Mouse (Mus musculus): ENCODE results near the gene Daam1. TPM values are rescaled to one million over a fixed set of nuclear protein-coding genes. Genes with fewer than 3 reads are reported as not detected.

Daam1 gene
- polyA plus RNA-seq, 1 experiment from 2014 or later = 11.0 TPM

DNA sequence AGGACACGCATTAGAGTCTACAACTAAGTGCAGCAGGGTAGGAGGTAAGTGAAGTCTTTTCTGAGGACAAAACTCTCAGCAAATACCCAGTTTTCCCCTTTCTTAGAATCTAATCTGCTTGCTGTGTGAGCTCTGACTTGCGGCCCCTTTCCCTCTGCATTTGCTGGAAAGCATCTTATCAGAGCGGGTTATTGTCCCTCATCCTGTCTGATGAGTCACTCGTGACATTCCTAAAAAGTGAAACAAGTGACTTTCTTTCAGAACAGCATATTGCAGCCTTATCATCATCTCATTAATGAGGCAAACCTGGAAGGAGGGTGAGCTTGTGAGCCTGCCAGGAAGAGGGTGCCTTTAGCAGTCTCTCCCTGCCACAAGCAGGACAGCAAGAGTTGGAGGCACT lies 68.7 kb downstream of the Daam1 start:
- no peak overlapping the region for H3K4me2 ChIP-seq (replicated peaks; ENCODE audit: low read depth, low read length)
- no peak for TF ChIP-seq CTCF (IDR thresholded peaks at IDR 0.05)
- TF ChIP-seq EP300 (IDR thresholded peaks at IDR 0.05) = no peak
- DNase-seq (ENCODE audit: low spot score) = no peak
- H3K36me3 ChIP-seq (ENCODE audit: insufficient read depth, low read length) = peaks cover 4% of the 10 kb centered on the region; the same call in 1 of the 2 replicates
- no peaks in the 10 kb centered on the region for H3K27me3 ChIP-seq (replicated peaks; ENCODE audit: insufficient read depth, low read length)
- no peaks in the 10 kb centered on the region for H3K4me1 ChIP-seq (ENCODE audit: insufficient read depth, low read depth, low read length)
- no peak overlapping the region for H3K9ac ChIP-seq (replicated peaks; ENCODE audit: low read depth)
- H3K4me3 ChIP-seq (ENCODE audit: low read depth, low read length) = no peak overlapping the region
- no peak overlapping the region for H3K27ac ChIP-seq (ENCODE audit: low read length)
- 67% methylated on average over 4 of the region's 4 CpGs for WGBS
- ATAC-seq = no peak
- H3K9me3 ChIP-seq (ENCODE audit: low read length) = no peaks in the 10 kb centered on the region

DNA sequence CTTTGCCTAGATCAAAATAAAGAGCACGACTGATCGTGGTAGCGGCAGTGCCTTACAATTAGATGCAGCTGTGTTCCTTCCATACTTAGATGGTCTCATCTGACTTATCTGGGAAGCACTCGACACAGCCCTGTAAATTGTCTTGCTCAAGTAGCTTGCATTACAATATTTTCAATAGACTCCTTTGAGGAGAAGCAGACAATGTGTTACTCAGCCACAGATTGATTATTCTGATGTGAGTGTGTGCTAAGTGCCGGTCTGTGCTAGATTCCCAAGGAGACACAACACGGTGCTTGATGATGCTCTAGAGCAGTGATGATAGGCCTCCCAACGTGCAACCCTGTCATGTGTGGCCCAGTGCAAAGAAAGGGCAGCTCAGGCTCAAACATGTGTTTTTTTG lies 70.3 kb downstream of the Daam1 start:
- WGBS = 78% methylated on average over 7 of the region's 7 CpGs
- Histone ChIP-seq H3K36me3 (ENCODE audit: insufficient read depth, low read length) (peaks cover 4% of the 10 kb centered on the region; the same call in 1 of the 2 replicates), H3K9ac (replicated peaks; ENCODE audit: low read depth) (no peak overlapping the region), H3K27me3 (replicated peaks; ENCODE audit: insufficient read depth, low read length) (no peaks in the 10 kb centered on the region), H3K4me1 (ENCODE audit: insufficient read depth, low read depth, low read length) (no peaks in the 10 kb centered on the region), H3K4me3 (ENCODE audit: low read depth, low read length) (no peak overlapping the region), H3K9me3 (ENCODE audit: low read length) (no peaks in the 10 kb centered on the region), H3K4me2 (replicated peaks; ENCODE audit: low read depth, low read length) (no peak overlapping the region), H3K27ac (ENCODE audit: low read length) (no peak overlapping the region)
- TF ChIP-seq CTCF (IDR thresholded peaks at IDR 0.05) = no peak
- TF ChIP-seq EP300 (IDR thresholded peaks at IDR 0.05) = no peak
- DNase-seq (ENCODE audit: low spot score) = no peak
- no peak for ATAC-seq

DNA sequence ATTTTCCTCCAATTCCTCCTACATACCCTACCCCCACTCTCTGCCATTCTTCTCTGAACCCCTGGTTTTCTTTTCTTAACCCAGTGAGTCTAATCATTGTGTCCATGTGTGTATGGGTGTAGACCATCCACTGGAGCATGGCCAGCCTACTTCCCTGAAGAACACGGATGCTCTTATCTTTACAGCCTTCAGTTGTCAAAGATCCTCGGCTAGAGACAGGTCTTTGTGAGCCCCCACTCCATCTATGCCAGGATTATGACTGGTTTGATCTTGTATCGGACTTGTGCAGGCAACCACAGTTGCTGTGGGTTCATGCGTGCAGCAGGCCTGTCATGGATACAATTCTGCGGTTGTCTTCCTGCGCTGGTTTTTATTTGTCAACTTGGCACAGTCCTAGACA lies 71.0 kb downstream of the Daam1 start:
- DNase-seq (ENCODE audit: low spot score) (no peak), ATAC-seq (no peak)
- no peak overlapping the region for H3K9ac ChIP-seq (replicated peaks; ENCODE audit: low read depth)
- peaks cover 4% of the 10 kb centered on the region; the same call in 1 of the 2 replicates for H3K36me3 ChIP-seq (ENCODE audit: insufficient read depth, low read length)
- no peak overlapping the region for H3K27ac ChIP-seq (ENCODE audit: low read length)
- WGBS = 91% methylated on average over 6 of the region's 6 CpGs
- TF ChIP-seq EP300 (IDR thresholded peaks at IDR 0.05) (no peak), CTCF (IDR thresholded peaks at IDR 0.05) (no peak)
- no peaks in the 10 kb centered on the region for H3K27me3 ChIP-seq (replicated peaks; ENCODE audit: insufficient read depth, low read length)
- peaks cover 5% of the 10 kb centered on the region; the same call in 1 of the 2 replicates for H3K4me1 ChIP-seq (ENCODE audit: insufficient read depth, low read depth, low read length)
- no peaks in the 10 kb centered on the region for H3K9me3 ChIP-seq (ENCODE audit: low read length)
- H3K4me2 ChIP-seq (replicated peaks; ENCODE audit: low read depth, low read length) = no peak overlapping the region
- H3K4me3 ChIP-seq (ENCODE audit: low read depth, low read length) = no peak overlapping the region

DNA sequence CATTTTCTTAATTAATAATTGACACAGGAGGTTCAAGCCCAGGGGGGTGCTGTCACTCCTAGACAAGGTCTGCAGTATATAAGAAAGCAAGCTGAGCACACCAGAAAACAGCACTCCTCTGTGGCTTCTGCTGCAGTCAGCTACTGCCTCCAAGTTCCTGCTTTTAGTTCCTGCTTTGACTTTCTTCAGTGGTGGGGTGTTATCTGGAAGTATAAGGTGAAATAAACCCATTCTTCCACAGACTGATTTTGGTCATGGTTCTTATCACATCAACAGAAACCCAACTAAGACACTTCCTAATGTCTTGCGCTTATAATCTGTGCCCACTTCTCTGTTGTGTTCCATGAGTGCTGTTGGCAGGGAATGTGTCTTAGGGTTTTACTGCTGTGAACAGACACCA lies 71.4 kb downstream of the Daam1 start:
- no peak overlapping the region for H3K4me3 ChIP-seq (ENCODE audit: low read depth, low read length)
- TF ChIP-seq CTCF (IDR thresholded peaks at IDR 0.05) (no peak), EP300 (IDR thresholded peaks at IDR 0.05) (no peak)
- H3K9me3 ChIP-seq (ENCODE audit: low read length) = no peaks in the 10 kb centered on the region
- WGBS = 97% methylated on average over 1 of the region's 1 CpGs
- no peaks in the 10 kb centered on the region for H3K27me3 ChIP-seq (replicated peaks; ENCODE audit: insufficient read depth, low read length)
- peaks cover 6% of the 10 kb centered on the region; the same call in 1 of the 2 replicates for H3K4me1 ChIP-seq (ENCODE audit: insufficient read depth, low read depth, low read length)
- H3K27ac ChIP-seq (ENCODE audit: low read length) = no peak overlapping the region
- H3K9ac ChIP-seq (replicated peaks; ENCODE audit: low read depth) = no peak overlapping the region
- H3K36me3 ChIP-seq (ENCODE audit: insufficient read depth, low read length) = peaks cover under 1% of the 10 kb centered on the region; the same call in 1 of the 2 replicates
- DNase-seq (ENCODE audit: low spot score) = no peak
- ATAC-seq = no peak
- H3K4me2 ChIP-seq (replicated peaks; ENCODE audit: low read depth, low read length) = no peak overlapping the region

DNA sequence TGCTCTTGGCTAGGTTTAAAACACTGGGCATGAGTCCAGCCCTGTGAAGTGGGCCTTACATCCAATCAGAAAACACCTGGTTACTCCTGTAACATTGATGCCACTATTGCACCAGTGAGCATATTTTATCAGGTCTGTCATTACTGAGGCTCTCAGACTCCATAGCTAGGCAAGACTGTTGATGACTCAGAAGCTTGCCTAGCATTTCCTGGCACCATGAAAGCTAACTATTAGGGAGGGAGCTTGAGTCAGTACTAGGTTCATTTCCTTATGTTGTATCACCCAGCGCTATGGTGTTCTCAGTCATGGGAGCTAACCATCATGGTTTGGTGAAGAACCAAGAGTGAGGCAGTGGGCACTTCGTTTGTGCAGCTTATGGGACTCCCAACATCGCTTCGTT lies 72.3 kb downstream of the Daam1 start:
- H3K4me1 ChIP-seq (ENCODE audit: insufficient read depth, low read depth, low read length) = peaks cover 15% of the 10 kb centered on the region; the same call in 1 of the 2 replicates
- H3K4me3 ChIP-seq (ENCODE audit: low read depth, low read length) = no peak overlapping the region
- no peak for ATAC-seq
- 98% methylated on average over 4 of the region's 4 CpGs for WGBS
- H3K27ac ChIP-seq (ENCODE audit: low read length) = no peak overlapping the region
- no peaks in the 10 kb centered on the region for H3K9me3 ChIP-seq (ENCODE audit: low read length)
- H3K36me3 ChIP-seq (ENCODE audit: insufficient read depth, low read length) = no peaks in the 10 kb centered on the region
- no peak overlapping the region for H3K9ac ChIP-seq (replicated peaks; ENCODE audit: low read depth)
- H3K4me2 ChIP-seq (replicated peaks; ENCODE audit: low read depth, low read length) = no peak overlapping the region
- DNase-seq (ENCODE audit: low spot score) = no peak
- H3K27me3 ChIP-seq (replicated peaks; ENCODE audit: insufficient read depth, low read length) = no peaks in the 10 kb centered on the region
- no peak for TF ChIP-seq CTCF (IDR thresholded peaks at IDR 0.05)
- no peak for TF ChIP-seq EP300 (IDR thresholded peaks at IDR 0.05)

DNA sequence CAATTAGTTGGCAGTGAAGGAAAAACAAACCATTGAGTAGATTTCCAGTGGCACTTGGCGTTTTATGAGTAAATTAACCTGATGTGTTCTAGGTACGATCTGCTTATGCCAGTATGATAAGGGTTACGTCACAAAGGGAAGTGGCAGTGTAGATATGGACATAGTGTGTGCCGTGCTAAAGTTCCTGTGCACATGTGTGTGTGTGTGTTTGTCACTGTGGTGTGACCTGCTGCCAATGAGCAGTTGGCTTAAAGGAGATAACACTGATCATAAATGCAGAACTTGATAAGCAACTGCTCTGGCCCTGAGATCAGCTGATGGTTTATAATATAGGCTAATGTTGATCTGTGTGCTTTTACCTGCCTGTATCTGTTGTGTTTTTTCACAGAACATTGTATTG lies 73.4 kb downstream of the Daam1 start:
- H3K4me3 ChIP-seq (ENCODE audit: low read depth, low read length) = no peak overlapping the region
- H3K9me3 ChIP-seq (ENCODE audit: low read length) = no peaks in the 10 kb centered on the region
- H3K27me3 ChIP-seq (replicated peaks; ENCODE audit: insufficient read depth, low read length) = no peaks in the 10 kb centered on the region
- H3K27ac ChIP-seq (ENCODE audit: low read length) = 0 out of 2 replicates have a peak overlapping the region, but pooled peaks have one; percentile 26
- no peak for TF ChIP-seq CTCF (IDR thresholded peaks at IDR 0.05)
- no peak for TF ChIP-seq EP300 (IDR thresholded peaks at IDR 0.05)
- WGBS = 37% methylated on average over 4 of the region's 4 CpGs
- no peak overlapping the region for H3K4me2 ChIP-seq (replicated peaks; ENCODE audit: low read depth, low read length)
- H3K9ac ChIP-seq (replicated peaks; ENCODE audit: low read depth) = no peak overlapping the region
- H3K36me3 ChIP-seq (ENCODE audit: insufficient read depth, low read length) = no peaks in the 10 kb centered on the region
- peaks cover 17% of the 10 kb centered on the region; the same call in 1 of the 2 replicates for H3K4me1 ChIP-seq (ENCODE audit: insufficient read depth, low read depth, low read length)
- no peak for DNase-seq (ENCODE audit: low spot score)
- no peak for ATAC-seq

DNA sequence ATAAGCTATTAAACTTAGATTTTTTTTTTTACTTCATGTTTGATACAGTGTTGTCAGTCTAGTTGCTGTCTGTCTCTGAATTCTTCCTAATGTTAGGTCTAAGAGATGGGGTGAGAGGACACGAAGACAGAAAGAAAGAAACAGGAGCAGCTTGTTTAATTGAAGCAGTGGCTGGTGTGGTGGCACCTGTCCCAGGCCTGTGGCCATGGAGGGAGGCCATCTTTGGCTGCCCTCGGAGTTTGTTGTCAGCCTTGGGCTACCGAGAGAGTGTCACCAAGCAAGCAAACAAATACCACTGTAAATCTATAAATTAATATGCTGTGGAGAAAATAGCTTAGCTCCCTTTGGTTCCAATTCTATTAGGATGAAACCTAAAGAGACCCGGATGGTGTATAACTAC lies 74.0 kb downstream of the Daam1 start:
- Histone ChIP-seq H3K9ac (replicated peaks; ENCODE audit: low read depth) (no peak overlapping the region), H3K27ac (ENCODE audit: low read length) (peak overlapping the region; percentile 34)
- TF ChIP-seq EP300 (IDR thresholded peaks at IDR 0.05) (no peak), CTCF (IDR thresholded peaks at IDR 0.05) (no peak)

More for the DNA sequence above, 74.0 kb downstream of the Daam1 start:
- Histone ChIP-seq H3K9me3 (ENCODE audit: low read length) (no peaks in the 10 kb centered on the region), H3K4me1 (ENCODE audit: insufficient read depth, low read depth, low read length) (peaks cover 17% of the 10 kb centered on the region; the same call in 1 of the 2 replicates), H3K4me2 (replicated peaks; ENCODE audit: low read depth, low read length) (no peak overlapping the region), H3K27me3 (replicated peaks; ENCODE audit: insufficient read depth, low read length) (no peaks in the 10 kb centered on the region), H3K36me3 (ENCODE audit: insufficient read depth, low read length) (no peaks in the 10 kb centered on the region), H3K4me3 (ENCODE audit: low read depth, low read length) (no peak overlapping the region)
- WGBS = 79% methylated on average over 4 of the region's 4 CpGs
- DNase-seq (ENCODE audit: low spot score) (no peak), ATAC-seq (no peak)

All from lung, postnatal 0 days (tissue).